Mouse (Mus musculus) bone marrow, adult 2 months (tissue): ENCODE measurements around the gene Rad51b.

Experiments
- CTCF ChIP-seq: fragments of 200-500 bp; IDR thresholded peaks from 2 replicates; pipeline ENCODE4 v1.5.1; 2011; ENCODE audit warnings: low read length, control low read depth; ENCODE audit not compliant: control insufficient read depth, insufficient read depth
- POLR2A ChIP-seq: fragments of 200-500 bp; IDR thresholded peaks from 2 replicates; pipeline ENCODE4 v1.6.1; 2011; ENCODE audit warnings: low read depth, mild to moderate bottlenecking, control low read depth, low read length, borderline replicate concordance; ENCODE audit not compliant: control insufficient read depth

DNA sequence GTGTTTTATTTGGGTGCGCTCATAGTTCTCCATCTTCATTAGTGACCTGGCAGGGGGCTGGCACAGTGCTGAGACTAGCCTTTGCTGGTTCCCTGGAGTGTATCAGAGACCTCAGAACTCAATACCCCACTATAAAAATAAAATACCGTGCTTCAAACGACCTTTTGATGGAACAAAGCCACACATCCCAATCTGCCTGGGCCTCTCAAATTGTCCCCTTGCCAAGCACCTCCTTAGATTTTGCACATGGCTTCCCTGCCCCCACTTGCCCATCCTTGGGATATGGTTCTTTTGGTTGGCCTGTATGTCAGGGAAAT, 158.7 kb downstream of the Rad51b start:
- TF ChIP-seq POLR2A (no peak), CTCF (no peak)
